Comparison of ENCODE assay signal across 8 mouse cellular contexts in genomic region chr1:72236363-72237006, GRCm38 (mm10). TPM values are rescaled to one million over a fixed set of nuclear protein-coding genes. Genes with fewer than 3 reads are reported as not detected.
DNase-seq lines count a peak whose midpoint lies in the region; ATAC-seq and TF ChIP-seq lines count a peak whose summit lies in the region.
"Not testable (repeated sequence)": the region's sequence is repeated elsewhere in the genome, so short reads cannot be mapped to it uniquely, and the experiment has no call there.

No protein-coding gene starts in this region.

- in situ Hi-C loops in ES-E14 (cut with MboI; ENCODE audit: low sequenced_read_pairs in 2 of 2, unreplicated experiment in 2 of 2), result not testable (repeated sequence)

- peak; percentile 91 for ATAC-seq in lung, embryonic 16.5 days (ENCODE audit: low read depth)

- peaks cover 20% of the 10 kb centered on the region for H3K27me3 ChIP-seq in hindbrain, embryonic 10.5 days (ENCODE audit: insufficient read depth, poor library complexity, severe bottlenecking)
- peaks cover 12% of the 10 kb centered on the region for H3K27me3 ChIP-seq in lung, embryonic 16.5 days (ENCODE audit: control insufficient read depth, insufficient read depth, low read depth, low read length)

- peak overlapping the region; percentile 66 for H3K4me2 ChIP-seq in lung, embryonic 16.5 days (ENCODE audit: low read depth, low read length)

- H3K4me3 ChIP-seq in ES-E14 (ENCODE audit: insufficient read depth in 1 of 2, low read depth in 1 of 2, low read length in 2 of 2, poor library complexity in 1 of 2, severe bottlenecking in 1 of 2), result peak overlapping the region; percentile 66 to 85
- H3K4me3 ChIP-seq in hindbrain, embryonic 10.5 days, result peak overlapping the region; percentile 63
- peak overlapping the region; percentile 58 for H3K4me3 ChIP-seq in lung, embryonic 16.5 days (ENCODE audit: low read length)

- WGBS in hindbrain, embryonic 10.5 days, result under 1% methylated on average over 40 of the region's 50 CpGs
- under 1% methylated on average over 35 of the region's 50 CpGs for WGBS in lung, embryonic 16.5 days

- H3K36me3 ChIP-seq in ES-E14 (ENCODE audit: control insufficient read depth, insufficient read depth, low read length, poor library complexity, severe bottlenecking); hindbrain, embryonic 10.5 days; lung, embryonic 16.5 days (ENCODE audit: control insufficient read depth, insufficient read depth, low read length): not testable (repeated sequence)

- H3K4me1 ChIP-seq in ES-E14 (ENCODE audit: control insufficient read depth in 2 of 2, insufficient read depth in 2 of 2, low read length in 2 of 2, poor library complexity in 1 of 2); lung, embryonic 16.5 days (replicated peaks; ENCODE audit: control insufficient read depth, insufficient read depth, low read length): not testable (repeated sequence)
- peaks cover 24% of the 10 kb centered on the region for H3K4me1 ChIP-seq in hindbrain, embryonic 10.5 days (replicated peaks)

- DNase-seq in ES-E14 (ENCODE audit: low read depth, low spot score), result not testable (repeated sequence)
- peak; percentile 80 for DNase-seq in cerebellum, adult 9-10 months
- DNase-seq in frontal cortex, adult 2 months (ENCODE audit: extremely low spot score in 1 of 2, low spot score in 1 of 2), result peak; percentile 49 to 77
- DNase-seq in hindbrain, embryonic 10.5 days (ENCODE audit: low spot score), result peak; percentile 85
- DNase-seq in layer of hippocampus, adult 9-11 months, result peak; percentile 75
- DNase-seq in ovary, postnatal 10 days (ENCODE audit: low spot score), result peak; percentile 46
- DNase-seq in thymus, postnatal 0 days (ENCODE audit: low spot score), result peak; percentile 14

- H3K9ac ChIP-seq in ES-E14 (ENCODE audit: insufficient read depth, low read depth, low read length, poor library complexity, severe bottlenecking), result peak overlapping the region; percentile 74
- peak overlapping the region; percentile 65 for H3K9ac ChIP-seq in lung, embryonic 16.5 days (ENCODE audit: low read length)

- H3K9me3 ChIP-seq in ES-E14 (ENCODE audit: control insufficient read depth, insufficient read depth, low read depth, low read length); hindbrain, embryonic 10.5 days; lung, embryonic 16.5 days (ENCODE audit: control insufficient read depth, low read length): not testable (repeated sequence)

- peak overlapping the region; percentile 86 for H3K27ac ChIP-seq in ES-E14 (ENCODE audit: insufficient read depth, low read depth, low read length, poor library complexity, severe bottlenecking)
- peak overlapping the region; percentile 85 for H3K27ac ChIP-seq in hindbrain, embryonic 10.5 days
- H3K27ac ChIP-seq in lung, embryonic 16.5 days (ENCODE audit: low read length), result peak overlapping the region; percentile 60; the same call in 1 of the 2 replicates

TF ChIP-seq in ES-E14, 5 proteins besides CTCF, POLR2A, EP300 and RAD21:
- TF ChIP-seq HCFC1 (IDR thresholded peaks at IDR 0.05; ENCODE audit: borderline replicate concordance, insufficient read depth, low read length), result peak; percentile 68; the same call in 1 of the 2 replicates

RNA-seq across cellular contexts. Expression of gene Mreg, which starts 24.4 kb away (rescaled TPM):
- total RNA-seq in ES-E14 (2012; rRNA removed), result 92.1 and 94.8 TPM in 2 replicates
- polyA plus RNA-seq in frontal cortex, adult 2 months (2012; rRNA removed), result 3.3 and 4.1 TPM in 2 replicates
- polyA plus RNA-seq in hindbrain, embryonic 10.5 days (2016; fragmentation: Nextera tagmentation; extraction: Ambion mirVana), result 12.3 and 27.2 TPM in 2 replicates
- polyA plus RNA-seq in lung, embryonic 16.5 days (2015; fragmentation: Nextera tagmentation; extraction: Ambion mirVana), result 2.7 and 3.3 TPM in 2 replicates
- 74.9 and 80.1 TPM in 2 replicates for polyA plus RNA-seq in thymus, postnatal 0 days (2015; fragmentation: Nextera tagmentation; extraction: Ambion mirVana)

RNA-seq across cellular contexts. Expression of gene Pecr, which starts 47.6 kb away (rescaled TPM):
- 14.3 and 16.8 TPM in 2 replicates for total RNA-seq in ES-E14 (2012; rRNA removed)
- polyA plus RNA-seq in frontal cortex, adult 2 months (2012; rRNA removed), result 7.6 and 8.6 TPM in 2 replicates
- polyA plus RNA-seq in hindbrain, embryonic 10.5 days (2016; fragmentation: Nextera tagmentation; extraction: Ambion mirVana), result 21.2 and 22.8 TPM in 2 replicates
- polyA plus RNA-seq in lung, embryonic 16.5 days (2015; fragmentation: Nextera tagmentation; extraction: Ambion mirVana), result 20.3 and 20.7 TPM in 2 replicates
- 15.3 and 15.6 TPM in 2 replicates for polyA plus RNA-seq in thymus, postnatal 0 days (2015; fragmentation: Nextera tagmentation; extraction: Ambion mirVana)

RNA-seq across cellular contexts. Expression of gene Tmem169, which starts 47.7 kb away (rescaled TPM):
- 0.32 and 0.36 TPM in 2 replicates for total RNA-seq in ES-E14 (2012; rRNA removed)
- 19.6 and 20.4 TPM in 2 replicates for polyA plus RNA-seq in frontal cortex, adult 2 months (2012; rRNA removed)
- 9.3 and 17.4 TPM in 2 replicates for polyA plus RNA-seq in hindbrain, embryonic 10.5 days (2016; fragmentation: Nextera tagmentation; extraction: Ambion mirVana)
- 0.87 and 1.3 TPM in 2 replicates for polyA plus RNA-seq in lung, embryonic 16.5 days (2015; fragmentation: Nextera tagmentation; extraction: Ambion mirVana)
- polyA plus RNA-seq in thymus, postnatal 0 days (2015; fragmentation: Nextera tagmentation; extraction: Ambion mirVana), result 7.1 and 8.0 TPM in 2 replicates
